Mouse (Mus musculus): ENCODE results near the gene Fstl4. TPM values are rescaled to one million over a fixed set of nuclear protein-coding genes. Genes with fewer than 3 reads are reported as not detected.

The Fstl4 gene
- polyA plus RNA-seq, 1 experiment from 2014 or later: 7.2 TPM

DNA sequence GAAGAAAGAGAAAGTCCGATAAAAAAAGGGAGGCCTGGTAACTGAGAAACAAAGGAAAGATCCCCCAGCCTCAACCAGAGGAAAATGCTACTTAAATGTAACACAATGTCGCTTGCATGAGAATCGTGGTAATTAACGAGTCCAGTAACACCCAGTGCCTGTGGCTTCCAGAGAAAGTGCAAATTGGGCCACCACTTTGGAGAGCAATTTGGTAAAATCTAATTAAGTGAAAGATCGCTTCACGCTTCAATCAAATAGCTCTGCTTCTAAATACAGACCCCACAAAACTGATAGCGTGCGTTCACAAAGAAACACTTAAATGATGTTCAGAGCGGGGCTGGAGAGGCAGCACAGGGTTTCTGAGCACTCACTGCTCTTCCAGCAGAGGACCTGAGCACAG is 446.4 kb downstream of the Fstl4 start:
- Histone ChIP-seq H3K27ac (replicated peaks; ENCODE audit: low read depth, low read length) (no peak overlapping the region), H3K4me1 (ENCODE audit: control insufficient read depth, insufficient read depth, low read length) (no peaks in the 10 kb centered on the region), H3K36me3 (ENCODE audit: control insufficient read depth, insufficient read depth, low read length) (no peaks in the 10 kb centered on the region), H3K4me3 (replicated peaks; ENCODE audit: low read depth, low read length) (no peak overlapping the region), H3K9ac (replicated peaks; ENCODE audit: low read length) (no peak overlapping the region), H3K27me3 (ENCODE audit: control insufficient read depth, insufficient read depth, low read length) (no peaks in the 10 kb centered on the region), H3K9me3 (ENCODE audit: control insufficient read depth, low read length) (no peaks in the 10 kb centered on the region), H3K4me2 (ENCODE audit: low read length) (no peak overlapping the region)
- DNase-seq (no peak), ATAC-seq (ENCODE audit: low FRiP score, low TSS enrichment) (no peak)
- 82% methylated on average over 9 of the region's 9 CpGs for WGBS

DNA sequence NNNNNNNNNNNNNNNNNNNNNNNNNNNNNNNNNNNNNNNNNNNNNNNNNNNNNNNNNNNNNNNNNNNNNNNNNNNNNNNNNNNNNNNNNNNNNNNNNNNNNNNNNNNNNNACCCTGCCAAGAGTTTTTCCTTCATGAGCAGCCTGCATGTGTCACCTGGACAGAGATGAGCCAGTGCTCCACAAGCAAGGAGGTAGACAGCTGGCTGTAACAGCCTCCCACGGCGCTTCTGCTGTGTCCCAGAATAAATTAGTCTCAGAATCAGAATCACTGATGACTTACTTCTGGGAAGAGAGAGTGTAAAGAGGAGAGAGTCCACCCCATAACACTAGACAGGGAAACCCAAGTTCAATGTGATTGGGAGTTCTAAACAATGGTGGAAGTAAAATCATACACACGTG is 464.6 kb downstream of the Fstl4 start:
- Histone ChIP-seq H3K27me3 (ENCODE audit: control insufficient read depth, insufficient read depth, low read length) (no peaks in the 10 kb centered on the region), H3K36me3 (ENCODE audit: control insufficient read depth, insufficient read depth, low read length) (no peaks in the 10 kb centered on the region), H3K27ac (replicated peaks; ENCODE audit: low read depth, low read length) (no peak overlapping the region), H3K4me3 (replicated peaks; ENCODE audit: low read depth, low read length) (no peak overlapping the region), H3K9me3 (ENCODE audit: control insufficient read depth, low read length) (no peaks in the 10 kb centered on the region), H3K4me2 (ENCODE audit: low read length) (no peak overlapping the region), H3K9ac (replicated peaks; ENCODE audit: low read length) (no peak overlapping the region), H3K4me1 (ENCODE audit: control insufficient read depth, insufficient read depth, low read length) (no peaks in the 10 kb centered on the region)
- 83% methylated on average over 3 of the region's 3 CpGs for WGBS
- no peak for ATAC-seq (ENCODE audit: low FRiP score, low TSS enrichment)
- no peak for DNase-seq

DNA sequence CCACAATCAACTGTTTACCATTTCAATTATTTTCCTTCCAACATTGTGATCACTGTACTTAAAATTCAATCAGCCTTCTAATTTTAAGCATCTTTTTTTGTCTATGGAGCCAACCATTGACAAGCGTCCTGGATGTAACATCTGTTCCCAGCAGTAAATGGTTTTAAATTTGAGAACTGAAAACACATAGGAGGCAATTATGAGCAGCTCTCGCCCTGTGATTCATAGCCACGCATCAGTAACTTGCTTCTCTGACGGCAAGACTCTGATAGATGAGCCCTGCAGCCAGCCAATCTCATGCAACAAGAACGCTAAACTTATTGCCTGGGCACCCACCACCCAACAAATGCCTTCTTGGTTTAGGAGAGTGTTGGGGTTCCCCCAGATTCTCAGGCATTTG is 467.4 kb downstream of the Fstl4 start:
- no peak overlapping the region for H3K4me2 ChIP-seq (ENCODE audit: low read length)
- no peak overlapping the region for H3K9ac ChIP-seq (replicated peaks; ENCODE audit: low read length)
- no peak overlapping the region for H3K27ac ChIP-seq (replicated peaks; ENCODE audit: low read depth, low read length)
- no peak overlapping the region for H3K4me3 ChIP-seq (replicated peaks; ENCODE audit: low read depth, low read length)
- 82% methylated on average over 5 of the region's 5 CpGs for WGBS
- ATAC-seq (ENCODE audit: low FRiP score, low TSS enrichment) (no peak), DNase-seq (no peak)
- H3K36me3 ChIP-seq (ENCODE audit: control insufficient read depth, insufficient read depth, low read length): no peaks in the 10 kb centered on the region
- no peaks in the 10 kb centered on the region for H3K4me1 ChIP-seq (ENCODE audit: control insufficient read depth, insufficient read depth, low read length)
- H3K27me3 ChIP-seq (ENCODE audit: control insufficient read depth, insufficient read depth, low read length): no peaks in the 10 kb centered on the region
- H3K9me3 ChIP-seq (ENCODE audit: control insufficient read depth, low read length): no peaks in the 10 kb centered on the region

DNA sequence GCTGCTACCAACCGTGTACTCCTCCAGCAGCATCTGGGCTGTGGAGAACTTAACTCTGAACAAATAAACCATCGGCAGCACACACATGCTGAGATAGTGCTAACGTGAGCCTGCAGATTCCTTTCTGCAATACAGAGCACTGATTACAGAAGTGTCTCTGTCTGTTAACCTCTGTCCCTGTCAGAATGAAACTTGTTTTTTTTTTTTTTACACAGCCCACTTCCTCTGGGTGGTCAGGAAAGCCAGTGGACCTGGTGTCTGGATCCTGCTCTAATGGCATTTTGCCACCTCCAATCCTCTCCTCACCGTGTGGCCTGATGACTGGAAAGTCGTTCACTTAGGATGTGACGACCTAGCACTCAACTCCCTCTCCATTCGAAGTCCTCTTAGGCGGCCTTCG is 469.2 kb downstream of the Fstl4 start:
- no peak overlapping the region for H3K9ac ChIP-seq (replicated peaks; ENCODE audit: low read length)
- WGBS: 92% methylated on average over 9 of the region's 9 CpGs
- no peak overlapping the region for H3K27ac ChIP-seq (replicated peaks; ENCODE audit: low read depth, low read length)
- DNase-seq (no peak), ATAC-seq (ENCODE audit: low FRiP score, low TSS enrichment) (no peak)
- no peaks in the 10 kb centered on the region for H3K4me1 ChIP-seq (ENCODE audit: control insufficient read depth, insufficient read depth, low read length)
- H3K9me3 ChIP-seq (ENCODE audit: control insufficient read depth, low read length): no peaks in the 10 kb centered on the region
- no peaks in the 10 kb centered on the region for H3K36me3 ChIP-seq (ENCODE audit: control insufficient read depth, insufficient read depth, low read length)
- no peak overlapping the region for H3K4me3 ChIP-seq (replicated peaks; ENCODE audit: low read depth, low read length)
- H3K4me2 ChIP-seq (ENCODE audit: low read length): no peak overlapping the region
- H3K27me3 ChIP-seq (ENCODE audit: control insufficient read depth, insufficient read depth, low read length): no peaks in the 10 kb centered on the region
